Mouse (Mus musculus) limb, embryonic 11.5 days (tissue): Measurements from ENCODE around the gene Zbtb1. TPM values are rescaled to one million over a fixed set of nuclear protein-coding genes. Genes with fewer than 3 reads are reported as not detected.
A peak's percentile ranks its signal among the peaks of the same experiment; 100 is the strongest.
"Not testable (repeated sequence)": the region's sequence is repeated elsewhere in the genome, so short reads cannot be mapped to it uniquely, and the experiment has no call there.

ENCODE experiments used
- ATAC-seq: fragments of 200-750 bp; cut with Nextera tagmentation; 2 replicates; pipeline ENCODE4 v1.8.0; 2017; ENCODE audit warnings: low read depth; ENCODE audit not compliant: insufficient number of reproducible peaks, low FRiP score, low TSS enrichment
- DNase-seq: peaks from one replicate; pipeline ENCODE4 v3.0.0-alpha.2; 2015; ENCODE audit warnings: low spot score
- H3K27ac ChIP-seq: fragments of 300-500 bp; sonication (generic); replicated peaks from 2 replicates; pipeline ENCODE4 v1.5.1; 2014; ENCODE audit warnings: low read depth, mild to moderate bottlenecking, low read length
- H3K27me3 ChIP-seq: fragments of 300-500 bp; sonication (generic); 2 replicates; pipeline ENCODE4 v1.6.1; 2014; ENCODE audit warnings: mild to moderate bottlenecking, low read length, mixed read lengths; ENCODE audit not compliant: control insufficient read depth, insufficient read depth
- H3K36me3 ChIP-seq: fragments of 300-500 bp; sonication (generic); 2 replicates; pipeline ENCODE4 v1.6.1; 2014; ENCODE audit warnings: mild to moderate bottlenecking, low read length, moderate library complexity, mixed read lengths; ENCODE audit not compliant: control insufficient read depth, insufficient read depth
- H3K4me1 ChIP-seq: fragments of 300-500 bp; sonication (generic); 2 replicates; pipeline ENCODE4 v1.6.1; 2014; ENCODE audit warnings: low read length, mixed read lengths; ENCODE audit not compliant: control insufficient read depth, insufficient read depth
- H3K4me2 ChIP-seq: fragments of 300-500 bp; sonication (generic); 2 replicates; pipeline ENCODE4 v1.6.1; 2014; ENCODE audit warnings: low read depth, mild to moderate bottlenecking, moderate library complexity; ENCODE audit not compliant: severe bottlenecking
- H3K4me3 ChIP-seq: fragments of 300-500 bp; sonication (generic); 2 replicates; pipeline ENCODE4 v1.5.1; 2014; ENCODE audit warnings: low read depth, low read length
- H3K9ac ChIP-seq: fragments of 300-500 bp; sonication (generic); 2 replicates; pipeline ENCODE4 v1.6.1; 2014; ENCODE audit warnings: mild to moderate bottlenecking, low read length
- H3K9me3 ChIP-seq: fragments of 300-500 bp; sonication (generic); 2 replicates; pipeline ENCODE4 v1.6.1; 2016; ENCODE audit warnings: low read length; ENCODE audit not compliant: control insufficient read depth
- WGBS: fragments of 180-500 bp; shearing (Covaris S2); extraction: QIAGEN DNeasy Blood & Tissue Kit; methylation state at CpG from one replicate; pipeline ENCODE4 v1.1.7; 2014; 5-methylcytosine and 5-hydroxymethylcytosine counted together
- polyA plus RNA-seq: library from polyadenylated mRNA; unstranded; fragments of >200 nt; fragmentation: Nextera tagmentation; extraction: Ambion mirVana; gene quantifications from 2 replicates; pipeline ENCODE4 v1.2.1, GENCODE M21; 2014

Zbtb1 gene
- polyA plus RNA-seq, 1 experiment from 2014 or later: 11.2 TPM

DNA sequence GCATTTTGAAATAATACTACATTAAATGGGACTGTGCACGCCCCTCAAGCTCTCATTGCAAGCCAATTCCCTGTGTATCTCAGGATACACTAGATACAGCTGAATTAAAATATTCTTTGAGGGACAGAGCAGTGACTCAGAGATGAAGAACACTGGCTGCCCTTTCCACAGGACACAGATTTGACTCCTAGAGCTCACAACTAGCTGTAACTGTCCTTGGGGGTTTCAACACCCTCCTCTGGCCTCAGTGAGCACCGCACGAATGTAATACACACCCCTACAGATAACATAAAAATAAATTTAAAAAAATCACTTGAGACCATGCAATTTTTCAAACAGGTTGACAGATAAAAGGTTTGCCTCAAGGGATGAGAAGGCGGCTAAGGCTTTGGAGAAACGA is 57.5 kb downstream of the Zbtb1 start:
- Histone ChIP-seq H3K4me3 (no peak overlapping the region), H3K27ac (no peak overlapping the region), H3K9ac (no peak overlapping the region), H3K27me3 (no peaks in the 10 kb centered on the region), H3K4me2 (no peak overlapping the region), H3K9me3 (no peaks in the 10 kb centered on the region), H3K36me3 (no peaks in the 10 kb centered on the region), H3K4me1 (no peaks in the 10 kb centered on the region)
- DNase-seq: no peak
- WGBS: 63% methylated on average over 5 of the region's 5 CpGs
- no peak for ATAC-seq

DNA sequence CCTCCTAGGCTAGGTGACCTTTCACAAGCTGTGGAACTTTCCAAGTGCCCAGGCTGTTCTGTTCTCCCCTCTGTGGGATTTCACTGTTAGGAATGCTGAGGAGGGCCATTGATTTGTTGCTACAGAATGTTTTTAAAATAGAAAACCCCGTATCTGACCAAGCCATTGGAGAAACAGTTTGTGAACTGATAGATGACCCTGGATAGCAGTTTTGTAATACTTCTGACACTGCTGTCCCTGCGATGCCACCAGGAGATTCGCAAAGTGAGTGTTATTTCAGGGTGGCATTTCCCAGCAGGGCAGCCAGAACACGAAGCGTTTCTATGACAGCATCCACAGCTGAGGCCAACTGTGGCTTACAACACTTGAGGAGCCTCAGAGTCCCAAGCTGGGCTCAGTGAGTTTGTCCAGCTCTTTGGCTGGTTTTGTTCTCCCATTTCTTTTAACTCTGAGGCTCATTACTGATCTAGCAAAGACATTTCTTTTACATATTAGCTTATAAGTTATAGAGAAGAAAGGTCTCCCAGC is 60.9 kb downstream of the Zbtb1 start:
- H3K9me3 ChIP-seq: no peaks in the 10 kb centered on the region
- DNase-seq (no peak), ATAC-seq (no peak)
- H3K27ac ChIP-seq: no peak overlapping the region
- no peaks in the 10 kb centered on the region for H3K4me1 ChIP-seq
- no peaks in the 10 kb centered on the region for H3K27me3 ChIP-seq
- H3K9ac ChIP-seq: no peak overlapping the region
- H3K4me3 ChIP-seq: no peak overlapping the region
- no peak overlapping the region for H3K4me2 ChIP-seq
- no peaks in the 10 kb centered on the region for H3K36me3 ChIP-seq
- 58% methylated on average over 5 of the region's 5 CpGs for WGBS

DNA sequence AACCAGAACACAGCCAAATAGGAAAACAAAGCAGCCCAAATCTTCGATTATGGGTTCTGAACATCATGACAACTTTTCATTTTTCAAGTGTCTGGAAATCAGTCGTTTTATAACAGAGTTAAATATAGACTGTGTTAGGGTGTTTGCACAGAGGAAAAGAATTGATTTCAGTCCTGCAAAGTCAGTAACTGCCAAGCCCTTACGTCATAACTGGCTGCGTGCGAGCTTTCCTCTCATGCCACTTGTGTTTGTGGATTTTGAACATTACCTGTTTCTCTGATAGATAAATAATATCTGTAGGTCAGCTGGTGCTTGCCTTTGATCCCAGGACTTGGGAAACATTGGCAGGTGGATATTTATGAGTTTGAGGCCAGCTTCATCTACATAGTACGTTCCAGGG is 61.4 kb downstream of the Zbtb1 start:
- Histone ChIP-seq H3K4me3 (no peak overlapping the region), H3K4me2 (no peak overlapping the region), H3K27ac (no peak overlapping the region), H3K4me1 (no peaks in the 10 kb centered on the region), H3K36me3 (no peaks in the 10 kb centered on the region), H3K9ac (no peak overlapping the region), H3K9me3 (no peaks in the 10 kb centered on the region), H3K27me3 (no peaks in the 10 kb centered on the region)
- ATAC-seq (no peak), DNase-seq (no peak)
- WGBS: 83% methylated on average over 6 of the region's 6 CpGs

DNA sequence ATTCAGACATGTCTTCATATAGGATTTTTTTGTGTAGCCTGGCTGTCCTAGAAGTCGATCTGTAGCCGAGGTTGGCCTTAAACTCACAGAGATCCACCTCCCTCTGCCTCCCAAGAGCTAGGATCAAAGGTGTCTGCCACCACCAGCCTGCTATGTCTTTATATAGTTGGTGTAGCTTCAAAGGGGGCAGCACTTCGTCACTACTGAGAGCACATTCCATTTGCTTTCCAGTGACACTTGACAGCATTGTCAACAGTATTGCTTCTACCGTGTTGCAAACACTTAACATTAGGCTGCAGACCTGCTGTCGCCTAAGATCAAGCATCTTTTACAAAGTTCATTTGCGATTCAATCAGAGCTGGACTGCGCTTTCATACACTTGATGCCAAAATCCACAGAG is 64.0 kb downstream of the Zbtb1 start:
- H3K36me3 ChIP-seq: no peaks in the 10 kb centered on the region
- 26% methylated on average over 7 of the region's 7 CpGs for WGBS
- DNase-seq (no peak), ATAC-seq (no peak)
- no peak overlapping the region for H3K27ac ChIP-seq
- H3K9me3 ChIP-seq: no peaks in the 10 kb centered on the region
- H3K27me3 ChIP-seq: no peaks in the 10 kb centered on the region
- no peaks in the 10 kb centered on the region for H3K4me1 ChIP-seq
- H3K9ac ChIP-seq: no peak overlapping the region
- no peak overlapping the region for H3K4me2 ChIP-seq
- no peak overlapping the region for H3K4me3 ChIP-seq

DNA sequence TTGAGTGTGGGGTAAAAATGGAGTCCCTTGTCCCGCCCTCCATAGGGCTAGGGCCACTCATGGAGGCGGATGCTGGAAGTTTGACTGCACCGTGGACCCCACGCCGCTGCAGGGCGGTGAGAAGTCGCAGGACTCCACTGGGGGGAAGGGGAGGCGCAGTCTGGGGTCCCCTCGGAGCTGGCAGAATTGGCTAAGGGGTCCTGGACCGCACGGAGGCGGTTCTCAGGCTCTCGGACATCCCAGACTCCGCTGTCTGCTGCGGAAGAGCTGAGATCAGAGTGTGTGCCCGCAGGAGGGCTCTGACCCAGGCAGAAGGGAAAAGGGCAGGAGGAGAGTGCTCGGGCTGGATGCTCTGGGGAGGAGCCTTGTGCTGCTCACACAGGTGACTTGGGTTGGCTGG is 65.0 kb downstream of the Zbtb1 start:
- Histone ChIP-seq H3K27ac (no peak overlapping the region), H3K4me1 (no peaks in the 10 kb centered on the region), H3K4me2 (peak overlapping the region; percentile 68), H3K9me3 (no peaks in the 10 kb centered on the region), H3K27me3 (no peaks in the 10 kb centered on the region), H3K9ac (peak overlapping the region; percentile 63), H3K4me3 (peak overlapping the region; percentile 38), H3K36me3 (no peaks in the 10 kb centered on the region)
- DNase-seq: peak; percentile 48
- ATAC-seq: no peak
- 4% methylated on average over 17 of the region's 17 CpGs for WGBS

DNA sequence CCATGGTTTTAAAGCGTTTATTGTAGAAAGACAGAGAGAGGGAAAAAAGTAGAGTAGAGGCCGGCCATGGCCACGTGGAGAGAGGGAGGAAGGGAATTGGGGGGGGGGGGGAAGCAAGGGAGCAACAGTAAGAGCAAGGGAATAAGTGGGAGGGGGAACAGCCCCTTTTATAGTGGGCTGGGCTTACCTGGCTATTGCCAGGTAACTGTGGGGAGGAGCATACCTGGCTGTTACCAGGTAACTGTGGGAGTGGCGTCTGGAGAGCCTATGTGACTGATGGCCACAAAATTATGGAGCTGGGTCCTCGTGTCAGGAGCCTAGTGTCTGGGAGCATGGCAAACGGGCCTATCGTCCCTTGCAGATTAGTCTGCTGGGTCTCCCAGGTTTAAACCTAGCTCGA is 65.5 kb downstream of the Zbtb1 start:
- WGBS: 31% methylated on average over 8 of the region's 8 CpGs
- Histone ChIP-seq H3K36me3 (no peaks in the 10 kb centered on the region), H3K27ac (no peak overlapping the region), H3K4me3 (peak overlapping the region; percentile 38), H3K27me3 (no peaks in the 10 kb centered on the region), H3K9me3 (no peaks in the 10 kb centered on the region), H3K9ac (no peak overlapping the region), H3K4me1 (no peaks in the 10 kb centered on the region), H3K4me2 (peak overlapping the region; percentile 68; the same call in 1 of the 2 replicates)
- no peak for ATAC-seq
- DNase-seq: no peak

DNA sequence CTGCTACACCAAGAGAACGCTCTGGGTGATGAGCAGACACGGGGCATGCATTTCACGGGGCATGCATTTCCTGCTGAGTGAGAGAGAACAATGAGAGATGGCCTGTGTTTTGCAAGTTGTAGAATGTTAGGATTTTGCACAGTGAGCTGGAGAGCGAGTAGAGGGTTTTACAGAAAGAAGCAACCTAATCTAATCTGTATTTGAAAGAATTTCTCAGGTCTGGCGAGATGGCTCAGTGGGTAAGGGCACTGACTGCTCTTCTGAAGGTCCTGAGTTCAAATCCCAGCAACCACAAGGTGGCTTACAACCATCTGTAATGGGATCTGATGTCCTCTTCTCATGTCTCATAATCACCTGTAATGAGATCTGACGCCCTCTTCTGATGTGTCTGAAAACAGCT is 73.4 kb downstream of the Zbtb1 start:
- H3K9ac ChIP-seq, H3K4me1 ChIP-seq, H3K27ac ChIP-seq, ATAC-seq, DNase-seq, H3K4me3 ChIP-seq, H3K4me2 ChIP-seq, H3K9me3 ChIP-seq, H3K27me3 ChIP-seq, H3K36me3 ChIP-seq: not testable (repeated sequence)
- 87% methylated on average over 6 of the region's 6 CpGs for WGBS

DNA sequence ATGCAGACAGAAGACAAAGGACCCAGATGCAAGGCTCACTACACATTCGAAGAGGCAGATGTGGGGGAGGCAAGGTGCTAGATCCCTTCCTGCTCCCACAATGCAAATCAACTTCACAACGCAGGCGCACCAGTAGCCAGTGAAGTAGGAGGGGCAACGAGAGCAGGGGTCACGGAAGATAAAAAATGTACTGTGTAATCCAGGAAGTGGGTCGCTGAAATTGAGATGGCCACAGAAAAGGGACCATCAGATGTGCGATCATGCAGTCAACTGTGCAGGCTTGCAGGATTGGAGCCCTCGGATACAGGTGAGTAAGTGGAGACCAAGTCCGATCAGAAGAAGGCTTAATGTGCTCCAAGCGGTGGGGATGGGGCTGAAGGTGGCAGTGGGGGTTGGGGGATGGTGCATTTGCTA is 74.3 kb downstream of the Zbtb1 start:
- no peak for DNase-seq
- Histone ChIP-seq H3K36me3 (no peaks in the 10 kb centered on the region), H3K27me3 (no peaks in the 10 kb centered on the region), H3K4me2 (no peak overlapping the region), H3K4me3 (no peak overlapping the region), H3K9me3 (no peaks in the 10 kb centered on the region), H3K9ac (no peak overlapping the region), H3K4me1 (no peaks in the 10 kb centered on the region), H3K27ac (no peak overlapping the region)
- 68% methylated on average over 10 of the region's 10 CpGs for whole genome bisulfite sequencing
- no peak for ATAC-seq

DNA sequence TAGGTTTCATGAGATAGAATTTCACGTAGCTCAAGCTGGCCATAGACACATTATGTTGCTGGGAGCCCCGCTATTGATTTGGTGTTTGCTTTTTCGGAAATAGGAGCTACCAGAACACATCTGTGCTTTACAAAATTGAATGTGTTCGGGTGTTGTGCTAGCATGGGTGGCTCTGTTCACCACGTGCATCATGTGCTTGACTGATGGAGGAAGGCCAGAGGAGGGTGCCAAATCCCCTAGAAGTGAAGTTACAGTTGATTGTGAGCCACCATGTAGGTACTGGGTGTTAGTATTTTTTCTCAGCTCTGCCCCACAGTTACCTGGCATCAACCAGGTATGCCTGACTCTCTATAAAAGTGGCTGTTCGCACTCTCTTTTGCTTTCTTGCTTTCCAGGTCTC is 74.8 kb downstream of the Zbtb1 start:
- Histone ChIP-seq H3K27ac (no peak overlapping the region), H3K4me2 (no peak overlapping the region), H3K4me1 (no peaks in the 10 kb centered on the region), H3K4me3 (no peak overlapping the region), H3K9ac (no peak overlapping the region), H3K27me3 (no peaks in the 10 kb centered on the region), H3K36me3 (no peaks in the 10 kb centered on the region), H3K9me3 (no peaks in the 10 kb centered on the region)
- 86% methylated on average over 6 of the region's 6 CpGs for WGBS
- DNase-seq (no peak), ATAC-seq (no peak)
